Mouse (Mus musculus): ENCODE measurements around the gene Gramd2.

- TF ChIP-seq TAL1 (IDR thresholded peaks at IDR 0.05; ENCODE audit: low read length): no peak
- TF ChIP-seq GATA1 (IDR thresholded peaks at IDR 0.05; ENCODE audit: low read length): no peak
Observed at GRCm38 (mm10) chr9:59663226-59663625, 16.7 kb upstream of the Gramd2 start.
